In the genomic region with DNA sequence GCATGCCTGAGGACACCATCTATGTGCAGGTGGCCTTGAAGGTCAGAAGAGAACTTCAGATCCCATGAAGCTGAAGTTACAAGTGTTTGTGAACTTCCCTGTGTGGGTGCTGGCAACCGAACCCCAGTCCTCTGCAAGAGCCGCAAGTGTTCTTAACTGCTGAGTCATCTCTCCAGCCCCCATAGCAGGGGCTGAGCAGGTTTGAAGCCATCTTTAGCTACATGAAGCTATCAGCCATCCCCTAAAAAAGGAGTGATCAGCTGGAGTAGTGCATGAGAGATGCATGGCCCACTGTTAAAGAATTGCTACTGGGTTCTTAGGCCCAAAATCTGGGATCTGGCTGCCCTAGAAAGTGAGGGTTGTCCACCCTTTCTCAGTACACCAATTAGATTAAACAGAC, we compare ENCODE assay signal across 16 mouse cellular contexts. TPM values are rescaled to one million over a fixed set of nuclear protein-coding genes. Genes with fewer than 3 reads are reported as not detected.
A peak's percentile ranks its signal among the peaks of the same experiment; 100 is the strongest.
DNase-seq lines count a peak whose midpoint lies in the region; ATAC-seq and TF ChIP-seq lines count a peak whose summit lies in the region.
"Had no signal": no experiment of that assay in that cellular context is flagged by ENCODE, and none has a peak within 500 bp of the region (broad histone marks: within the 10 kb centered on the region; RNA-seq: fewer than 3 reads in every experiment).

No protein-coding gene starts in this region.

- no peak overlapping the region for H3K4me2 ChIP-seq in heart, embryonic 13.5 days
- H3K4me2 ChIP-seq in kidney, postnatal 0 days (ENCODE audit: low read length) = no peak overlapping the region
- H3K4me2 ChIP-seq in intestine, postnatal 0 days (replicated peaks; ENCODE audit: low read depth) = no peak overlapping the region
- H3K4me2 ChIP-seq: embryonic facial prominence, embryonic 15.5 days; limb, embryonic 13.5 days had no signal

- no peak for TF ChIP-seq POLR2A in bone marrow macrophage, adult 2 months (IDR thresholded peaks at IDR 0.05; ENCODE audit: borderline replicate concordance, low read depth, low read length)

- no peaks in the 10 kb centered on the region for H3K9me3 ChIP-seq in heart, embryonic 13.5 days
- no peaks in the 10 kb centered on the region for H3K9me3 ChIP-seq in kidney, postnatal 0 days (replicated peaks; ENCODE audit: low read length)
- H3K9me3 ChIP-seq in intestine, postnatal 0 days (ENCODE audit: control insufficient read depth) = no peaks in the 10 kb centered on the region
- H3K9me3 ChIP-seq: embryonic facial prominence, embryonic 15.5 days; forebrain, embryonic 10.5 days; limb, embryonic 13.5 days had no signal

- TF ChIP-seq CTCF in kidney, postnatal 0 days (IDR thresholded peaks at IDR 0.05; ENCODE audit: low read depth) = no peak
- TF ChIP-seq CTCF in bone marrow macrophage, adult 2 months (IDR thresholded peaks at IDR 0.05; ENCODE audit: low read depth, low read length) = no peak
- no peak for TF ChIP-seq CTCF in intestine, postnatal 0 days (IDR thresholded peaks at IDR 0.05; ENCODE audit: low read depth)

- 96% methylated on average over 2 of the region's 2 CpGs for WGBS in heart, embryonic 13.5 days
- 96% methylated on average over 2 of the region's 2 CpGs for WGBS in kidney, postnatal 0 days
- WGBS in intestine, postnatal 0 days = 89% methylated on average over 2 of the region's 2 CpGs

- H3K4me1 ChIP-seq in heart, embryonic 13.5 days = peaks cover 75% of the 10 kb centered on the region
- 0 out of 2 replicates have a peak, but pooled peaks cover 40% of the 10 kb centered on the region for H3K4me1 ChIP-seq in kidney, postnatal 0 days (replicated peaks; ENCODE audit: insufficient read depth, low read length)
- peaks cover 71% of the 10 kb centered on the region for H3K4me1 ChIP-seq in bone marrow macrophage, adult 2 months (ENCODE audit: control insufficient read depth, insufficient read depth, low read length)
- peaks cover 22% of the 10 kb centered on the region for H3K4me1 ChIP-seq in intestine, postnatal 0 days (replicated peaks; ENCODE audit: control insufficient read depth, insufficient read depth, low read length)

- ATAC-seq in heart, embryonic 13.5 days (ENCODE audit: extremely low read depth, insufficient number of reproducible peaks, low FRiP score, low TSS enrichment) = no peak
- no peak for ATAC-seq in kidney, postnatal 0 days (replicated peaks; ENCODE audit: low FRiP score, low read depth)
- ATAC-seq in intestine, postnatal 0 days = no peak
- ATAC-seq: hindbrain, embryonic 16.5 days had no signal

- no peak for DNase-seq in heart, postnatal 25 days (ENCODE audit: low spot score)
- no peak for DNase-seq in kidney, postnatal 0 days (ENCODE audit: low spot score)
- DNase-seq in kidney, postnatal 4 days = no peak
- no peak for DNase-seq in spleen, postnatal 4 days (ENCODE audit: low spot score in 2 of 2)
- DNase-seq in cerebellum, postnatal 10 days = no peak
- DNase-seq: B cell, adult 2 months; cerebellum, adult 9-10 months; spleen, adult 18-20 months; thymus, postnatal 36 days had no signal

- H3K9ac ChIP-seq in heart, embryonic 13.5 days = no peak overlapping the region
- H3K9ac ChIP-seq in kidney, postnatal 0 days (ENCODE audit: low read depth, low read length) = no peak overlapping the region
- H3K9ac ChIP-seq in intestine, postnatal 0 days (ENCODE audit: low read depth, low read length) = no peak overlapping the region
- H3K9ac ChIP-seq: embryonic facial prominence, embryonic 15.5 days; limb, embryonic 13.5 days had no signal

- intact Hi-C loops in heart, postnatal 25 days (cut with DNase I) = no loop called here

- no peak overlapping the region for H3K4me3 ChIP-seq in heart, embryonic 13.5 days
- H3K4me3 ChIP-seq in kidney, postnatal 0 days (replicated peaks; ENCODE audit: low read depth, low read length) = no peak overlapping the region
- H3K4me3 ChIP-seq in bone marrow macrophage, adult 2 months (ENCODE audit: insufficient read depth, low read length) = no peak overlapping the region
- no peak overlapping the region for H3K4me3 ChIP-seq in intestine, postnatal 0 days (ENCODE audit: low read depth, low read length)
- H3K4me3 ChIP-seq: embryonic facial prominence, embryonic 15.5 days; forebrain, embryonic 10.5 days; limb, embryonic 13.5 days had no signal

- H3K27ac ChIP-seq in heart, embryonic 13.5 days (replicated peaks) = peak overlapping the region; percentile 67
- peak overlapping the region; percentile 60 for H3K27ac ChIP-seq in kidney, postnatal 0 days
- H3K27ac ChIP-seq in bone marrow macrophage, adult 2 months (ENCODE audit: insufficient read depth, low read depth, low read length) = peak overlapping the region; percentile 5; the same call in 1 of the 2 replicates
- peak overlapping the region; percentile 89; the same call in 1 of the 2 replicates for H3K27ac ChIP-seq in intestine, postnatal 0 days (ENCODE audit: low read depth, low read length)
- H3K27ac ChIP-seq: embryonic facial prominence, embryonic 15.5 days; forebrain, embryonic 10.5 days; limb, embryonic 13.5 days had no signal

- peaks cover 22% of the 10 kb centered on the region for H3K36me3 ChIP-seq in heart, embryonic 13.5 days
- peaks cover 34% of the 10 kb centered on the region for H3K36me3 ChIP-seq in kidney, postnatal 0 days (ENCODE audit: insufficient read depth, low read length)
- peaks cover 12% of the 10 kb centered on the region; the same call in 1 of the 2 replicates for H3K36me3 ChIP-seq in intestine, postnatal 0 days (ENCODE audit: control insufficient read depth, insufficient read depth)
- H3K36me3 ChIP-seq: forebrain, embryonic 10.5 days had no signal

- H3K27me3 ChIP-seq in heart, embryonic 13.5 days (replicated peaks) = peaks cover 45% of the 10 kb centered on the region
- H3K27me3 ChIP-seq in kidney, postnatal 0 days (ENCODE audit: insufficient read depth, low read length) = no peaks in the 10 kb centered on the region
- H3K27me3 ChIP-seq in intestine, postnatal 0 days (replicated peaks; ENCODE audit: control insufficient read depth, insufficient read depth, low read length) = no peaks in the 10 kb centered on the region
- H3K27me3 ChIP-seq: embryonic facial prominence, embryonic 15.5 days; limb, embryonic 13.5 days had no signal

RNA-seq across cellular contexts. Expression of gene Dhrs3, which starts 6.1 kb away (rescaled TPM):
- 37.4 and 45.8 TPM in 2 replicates for polyA plus RNA-seq in heart, embryonic 13.5 days (2015; fragmentation: Nextera tagmentation; extraction: Ambion mirVana)
- 100 to 1,000 TPM; 112 to 126 TPM for total RNA-seq in heart, postnatal 25 days (2021)
- 199 and 233 TPM in 2 replicates for polyA plus RNA-seq in kidney, postnatal 0 days (2015; fragmentation: Nextera tagmentation; extraction: Ambion mirVana)
- 661 and 687 TPM in 2 replicates for polyA plus RNA-seq in bone marrow macrophage, adult 2 months (2012; ENCODE audit: insufficient read depth, insufficient read length, missing spikeins)
- 93.0 and 100 TPM in 2 replicates for polyA plus RNA-seq in intestine, postnatal 0 days (2015; fragmentation: Nextera tagmentation; extraction: Ambion mirVana)

Comparison
In these comparisons a context has a peak if more than half of its experiments do, and no peak if none do; other contexts are left out.
1. H3K27ac ChIP-seq: peak in every context shown above with its lines; median percentile 89 in intestine, postnatal 0 days; 67 in heart, embryonic 13.5 days; 60 in kidney, postnatal 0 days; 5 in bone marrow macrophage, adult 2 months.